Mouse (Mus musculus): ENCODE measurements around the gene Gm14391. TPM values are rescaled to one million over a fixed set of nuclear protein-coding genes. Genes with fewer than 3 reads are reported as not detected.
"Not testable (repeated sequence)": the region's sequence is repeated elsewhere in the genome, so short reads cannot be mapped to it uniquely, and the experiment has no call there.

Gm14391 gene
- total RNA-seq (2021), result 10 to 100 TPM; 23.9 to 24.2 TPM
- long read RNA-seq, experiment 1, transcript Gm14391-202 (4 exons, 965 nt), result major isoform, 6 of 7 reads
- long read RNA-seq, experiment 1, partial matches to known transcripts, result 0 of 7 reads
- long read RNA-seq, experiment 1, other reads (novel, unspliced or antisense), result 0 of 7 reads
- long read RNA-seq, experiment 2, partial matches to known transcripts, result 2 of 5 reads
- long read RNA-seq, experiment 2, other reads (novel, unspliced or antisense), result 1 of 5 reads

DNA sequence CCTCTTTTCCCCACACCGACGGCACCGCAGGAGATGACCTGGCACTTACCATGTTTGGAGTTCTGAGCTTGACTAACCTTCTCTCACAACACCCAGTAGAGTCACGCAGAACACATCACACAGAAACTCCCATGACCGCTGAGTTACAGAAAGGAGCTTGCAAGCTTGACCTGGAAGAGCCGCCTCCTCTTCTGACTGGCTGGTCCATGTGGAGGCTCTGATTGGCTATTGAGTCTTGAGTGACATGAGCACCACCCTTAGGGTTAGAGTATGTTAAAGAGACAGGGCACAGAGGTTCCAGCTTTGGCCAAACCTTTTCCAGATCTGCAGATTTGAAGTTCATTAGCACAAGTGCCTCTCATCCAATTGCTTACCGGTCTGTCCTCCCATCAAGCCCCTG lies at the start of gene Gm14391:
Gm14391 (minus strand) TSS at position 186 of the 400 bp plus-strand sequence.
- intact Hi-C loops (cut with DNase I; ENCODE audit: low total_unique reads); DNase-seq: not testable (repeated sequence)

DNA sequence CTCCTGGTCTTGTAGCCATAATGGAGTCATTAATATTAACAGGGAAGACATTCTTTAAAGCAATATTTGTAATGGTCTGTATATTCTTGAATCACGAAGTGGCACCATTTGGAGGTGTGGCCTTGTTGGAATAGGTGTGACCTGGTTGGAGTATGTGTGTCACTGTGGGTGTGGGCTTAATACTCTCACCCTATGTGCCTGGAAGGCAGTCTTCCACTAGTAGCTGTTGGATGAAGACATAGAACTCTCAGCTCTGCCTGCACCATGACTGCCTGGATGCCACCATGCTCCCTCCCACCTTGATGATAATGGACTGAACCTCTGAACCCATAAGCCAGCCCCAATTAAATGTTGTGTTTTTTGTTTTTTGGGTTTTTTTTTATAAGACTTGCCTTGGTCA lies 27.7 kb downstream of the Gm14391 start:
- intact Hi-C loops (cut with DNase I; ENCODE audit: low total_unique reads); DNase-seq: not testable (repeated sequence)

DNA sequence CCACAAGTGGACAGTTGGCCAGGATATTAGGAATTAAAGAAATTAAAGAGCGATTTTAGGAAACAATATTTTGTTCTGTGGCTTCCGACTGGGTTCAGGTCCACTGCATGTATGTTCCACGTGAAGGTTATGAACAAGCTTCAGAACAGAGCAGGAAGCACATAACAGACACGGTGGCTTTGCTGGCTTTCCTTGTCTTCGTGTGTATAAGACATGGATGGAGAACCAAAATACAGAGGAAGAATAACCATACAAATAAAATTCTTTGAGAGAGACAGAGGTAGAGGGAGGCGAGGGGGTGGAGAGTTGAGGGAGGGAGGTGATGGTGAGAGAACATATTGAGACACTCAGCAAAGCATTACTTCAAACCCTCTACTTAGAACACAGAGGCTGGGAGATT lies 30.4 kb downstream of the Gm14391 start:
- intact Hi-C loops (cut with DNase I; ENCODE audit: low total_unique reads), result no loop called here
- no peak for DNase-seq

DNA sequence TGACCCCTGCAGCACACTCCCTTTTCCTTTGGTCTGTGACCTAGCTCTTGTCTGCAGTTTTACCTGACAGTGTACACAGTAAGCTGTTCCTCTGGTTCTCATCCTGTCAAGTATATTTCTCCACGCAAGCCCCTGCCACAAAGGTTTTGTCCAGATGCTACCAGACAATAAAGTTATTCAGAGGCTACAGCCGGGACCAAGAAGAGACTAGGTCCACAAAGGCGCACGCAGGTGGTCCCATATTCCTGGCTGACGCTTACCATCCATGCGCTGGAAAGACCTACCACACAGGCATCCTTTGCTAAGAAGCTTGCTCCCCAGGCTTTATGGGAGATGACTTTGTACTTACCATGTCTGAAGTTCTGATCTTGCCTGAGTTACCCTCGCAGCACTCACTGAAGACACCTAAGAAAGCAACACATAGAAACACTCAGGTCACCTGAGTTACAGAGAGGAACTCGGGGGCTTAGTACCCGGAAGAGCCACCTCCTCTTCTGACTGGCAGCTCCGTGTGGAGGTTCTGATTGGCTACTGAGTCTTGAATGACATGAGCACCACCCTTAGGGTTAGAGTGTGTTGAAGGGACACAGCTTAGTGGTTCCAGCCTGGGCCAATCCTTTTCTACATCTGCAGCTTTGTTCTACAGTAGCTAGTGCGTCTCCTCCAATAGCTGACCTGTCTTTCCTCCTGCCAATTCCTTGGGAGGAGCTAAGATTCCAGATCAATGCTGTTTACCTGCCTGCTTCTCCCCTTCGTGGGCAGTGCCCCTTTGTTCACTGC lies 31.1 kb downstream of the Gm14391 start, which contains the start of gene Gm14443:
Gm14443 (minus strand) TSS at position 471 of the 780 bp plus-strand sequence.
- intact Hi-C loops (cut with DNase I; ENCODE audit: low total_unique reads); DNase-seq: not testable (repeated sequence)

GRCm38 (mm10) chr2:175174058-175174457 lies 32.7 kb downstream of the Gm14391 start:
- DNase-seq; intact Hi-C loops (cut with DNase I; ENCODE audit: low total_unique reads): not testable (repeated sequence)

DNA sequence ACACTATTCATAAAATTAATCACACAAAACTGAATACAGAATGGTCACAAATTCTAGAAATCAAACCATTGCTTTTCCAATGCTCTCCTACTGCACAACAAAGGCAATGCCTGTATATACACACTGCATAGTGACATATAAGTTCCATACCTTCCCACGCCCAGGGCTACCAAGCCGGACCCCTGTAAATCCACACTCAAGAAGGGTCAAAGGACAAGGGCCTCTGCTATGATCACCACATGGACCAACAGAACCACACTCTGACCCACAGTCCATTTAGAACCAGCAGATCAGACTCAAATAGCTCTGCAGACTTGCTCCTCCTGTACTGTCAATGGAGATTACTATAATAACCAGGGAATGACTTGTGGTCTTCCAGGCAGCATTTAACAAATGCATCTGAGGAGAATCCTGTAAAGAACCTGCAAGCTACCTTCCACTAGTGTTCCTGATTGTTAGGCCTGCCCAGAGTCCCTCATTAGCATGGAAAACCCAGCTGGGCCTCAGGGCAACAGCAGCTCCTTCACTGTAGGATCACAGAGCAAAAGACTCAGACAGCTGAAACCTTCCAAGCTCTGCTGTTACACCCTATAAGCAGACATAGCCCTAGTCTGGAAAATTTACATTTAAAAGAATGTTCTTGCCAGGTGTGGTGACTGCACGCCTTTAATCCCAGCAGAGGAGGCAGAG lies 33.7 kb downstream of the Gm14391 start:
- DNase-seq; intact Hi-C loops (cut with DNase I; ENCODE audit: low total_unique reads): not testable (repeated sequence)

GRCm38 (mm10) chr2:175172123-175172522 lies 34.6 kb downstream of the Gm14391 start:
- DNase-seq, result no peak
- intact Hi-C loops (cut with DNase I; ENCODE audit: low total_unique reads), result no loop called here

DNA sequence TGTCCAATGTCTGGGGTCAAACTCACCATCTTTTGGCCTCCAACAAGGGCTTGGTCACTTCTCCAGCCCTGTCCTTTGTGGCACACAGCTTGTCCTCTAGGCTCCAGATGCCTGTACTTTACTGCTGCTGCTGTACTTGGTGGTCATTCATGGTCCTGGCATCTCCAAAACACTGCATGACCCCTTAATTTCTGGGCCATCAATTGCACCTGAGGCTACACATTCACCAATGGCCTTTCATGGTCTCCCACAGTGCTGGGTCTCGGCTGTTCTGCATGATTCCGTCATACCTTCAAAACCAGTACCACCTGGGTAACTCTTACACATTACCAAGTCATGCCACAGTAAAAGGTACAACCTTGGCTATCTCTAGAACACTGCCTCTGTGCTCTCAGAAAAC lies 39.8 kb downstream of the Gm14391 start:
- not testable (repeated sequence) for DNase-seq

DNA sequence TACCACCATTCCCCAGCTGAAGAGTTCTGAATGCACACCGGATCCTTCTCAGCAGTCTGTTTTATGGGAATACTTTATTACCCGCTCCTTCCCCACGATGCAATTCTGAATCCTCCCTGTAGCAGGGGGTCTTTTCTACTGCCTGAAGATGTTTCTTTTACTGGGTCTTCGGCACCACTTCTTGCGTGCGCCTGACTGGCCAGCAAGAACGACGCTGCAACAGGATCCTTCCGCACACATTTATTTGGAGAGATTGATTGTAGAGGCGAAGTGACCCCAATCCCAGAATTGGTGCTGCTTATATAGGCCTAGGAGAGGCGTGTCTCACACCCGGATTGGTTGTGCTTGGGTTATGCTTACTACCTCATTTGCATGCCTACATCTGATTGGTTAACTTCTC lies 41.6 kb downstream of the Gm14391 start:
- intact Hi-C loops (cut with DNase I; ENCODE audit: low total_unique reads); DNase-seq: not testable (repeated sequence)

More for the DNA sequence above, 39.8 kb downstream of the Gm14391 start:
- intact Hi-C loops (cut with DNase I; ENCODE audit: low total_unique reads), result not testable (repeated sequence)

GRCm38 (mm10) chr2:175161438-175161837 lies 45.3 kb downstream of the Gm14391 start:
- intact Hi-C loops (cut with DNase I; ENCODE audit: low total_unique reads); DNase-seq: not testable (repeated sequence)

DNA sequence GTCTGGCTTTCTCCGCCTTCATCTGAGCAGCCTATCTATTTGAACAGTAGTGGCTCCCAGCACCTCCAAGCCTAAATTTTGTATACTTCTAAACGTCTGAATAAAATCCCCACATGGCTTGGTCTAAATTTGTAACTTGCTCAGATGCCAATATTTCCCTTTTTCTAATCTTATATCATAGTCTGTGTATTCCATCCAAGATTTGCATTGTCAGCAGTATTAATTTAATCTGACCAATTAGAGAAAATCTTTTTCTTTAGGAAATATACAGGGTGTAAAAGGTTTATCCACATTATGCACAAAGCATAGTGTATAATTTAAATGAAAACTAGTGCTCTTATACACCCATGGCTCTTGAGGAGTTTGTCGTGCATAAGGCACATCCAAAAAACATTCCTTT lies 48.1 kb downstream of the Gm14391 start:
- DNase-seq, result no peak
- intact Hi-C loops (cut with DNase I; ENCODE audit: low total_unique reads), result no loop called here

- DNase-seq, result no peak
- intact Hi-C loops (cut with DNase I; ENCODE audit: low total_unique reads), result no loop called here
Measured at GRCm38 (mm10) chr2:175156696-175157095, 50.0 kb downstream of the Gm14391 start.

- intact Hi-C loops (cut with DNase I; ENCODE audit: low total_unique reads); DNase-seq: not testable (repeated sequence)
Measured at GRCm38 (mm10) chr2:175141993-175142295, 64.8 kb downstream of the Gm14391 start, which contains the start of gene Gm14399. Gm14399 (minus strand) TSS chr2:175142012.

DNA sequence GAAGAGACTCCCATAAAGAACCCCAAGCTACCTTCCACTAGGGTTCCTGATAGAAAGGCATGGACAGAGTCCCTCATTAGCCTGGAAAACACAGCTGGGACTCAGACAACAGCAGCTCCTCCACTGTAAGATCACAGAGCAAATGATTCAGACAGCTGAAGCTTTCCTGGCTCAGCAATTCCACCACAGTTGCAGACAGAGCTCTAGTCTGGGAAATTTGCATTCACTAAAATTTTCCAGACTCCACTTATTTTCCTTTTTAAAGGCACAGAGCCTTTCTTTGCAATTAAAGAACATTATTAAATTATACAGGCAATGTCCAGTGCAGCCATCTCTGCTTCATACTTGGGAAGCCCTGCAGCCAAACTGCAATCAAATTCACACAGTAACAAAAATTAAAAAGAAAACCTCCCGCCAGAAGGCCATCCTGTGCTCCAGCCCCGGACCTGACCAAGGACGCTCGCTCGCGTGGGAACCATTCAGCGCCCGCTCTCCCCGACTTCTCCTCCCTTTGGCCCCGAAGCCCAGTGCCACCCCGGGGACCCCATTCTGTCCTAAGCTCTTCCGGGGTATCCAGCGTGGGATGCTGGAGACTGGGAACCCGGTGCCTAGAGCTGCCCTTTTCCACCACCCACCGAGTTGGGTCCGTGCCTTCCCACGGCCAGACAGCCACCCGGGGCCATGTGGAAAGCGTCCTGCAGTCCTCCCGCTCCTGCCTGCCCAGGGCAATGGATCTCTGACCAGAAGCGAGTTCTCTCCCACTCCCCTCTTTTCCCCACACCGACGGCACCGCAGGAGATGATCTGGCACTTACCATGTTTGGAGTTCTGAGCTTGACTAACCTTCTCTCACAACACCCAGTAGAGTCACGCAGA lies 65.4 kb downstream of the Gm14391 start:
- DNase-seq, result peak; percentile 12
- intact Hi-C loops (cut with DNase I; ENCODE audit: low total_unique reads), result not testable (repeated sequence)

Other genes with a start within 250 kb of the Gm14391 start
- gene Gm14444, start 196.7 kb downstream of the Gm14391 start, total RNA-seq (2021), result not detected
- not detected for gene Gm14393, start 139.1 kb downstream of the Gm14391 start, total RNA-seq (2021)
- 1 to 10 TPM; 4.1 to 4.3 TPM for gene Gm14399, start 64.9 kb downstream of the Gm14391 start, total RNA-seq (2021)
- gene Gm14443, start 31.0 kb downstream of the Gm14391 start, total RNA-seq (2021), result under 1 TPM; 0.70 to 0.78 TPM
- gene Gm14440, start 68.2 kb upstream of the Gm14391 start, total RNA-seq (2021), result 1 to 10 TPM; 4.2 to 7.2 TPM
- 10 to 100 TPM; 15.2 to 16.2 TPM for gene Gm4631, start 131.3 kb upstream of the Gm14391 start, total RNA-seq (2021)
- 1 to 10 TPM; 2.7 to 4.1 TPM for gene Zfp968, start 165.5 kb upstream of the Gm14391 start, total RNA-seq (2021)
- 1 to 10 TPM; 2.6 to 3.0 TPM for gene Gm4724, start 228.9 kb upstream of the Gm14391 start, total RNA-seq (2021)